Mouse (Mus musculus) MEL (cell line): ENCODE data around the gene Prelid3b.

Experiments used
- CTCF ChIP-seq, 3 experiments: IDR thresholded peaks in 2 of 3; conservative IDR thresholded peaks in 1 of 3; 2 replicates each; pipeline ENCODE4 v1.5.1; 2011 to 2012; ENCODE audit warnings: low read length in 3 of 3, low read depth in 2 of 3, mild to moderate bottlenecking in 2 of 3, improper control_type of control experiment in 1 of 3, inconsistent platforms in 1 of 3, mixed read lengths in 1 of 3, moderate library complexity in 1 of 3; ENCODE audit not compliant: control insufficient read depth in 1 of 3, insufficient read depth in 1 of 3, poor library complexity in 1 of 3, severe bottlenecking in 1 of 3
- SMC3 ChIP-seq: IDR thresholded peaks from 2 replicates; pipeline ENCODE4 v1.6.1; 2011; ENCODE audit warnings: low read depth, low read length, improper control_type of control experiment
- TBP ChIP-seq: IDR thresholded peaks from 2 replicates; pipeline ENCODE4 v1.8.0; 2011; ENCODE audit warnings: low read depth, low read length, improper control_type of control experiment

DNA sequence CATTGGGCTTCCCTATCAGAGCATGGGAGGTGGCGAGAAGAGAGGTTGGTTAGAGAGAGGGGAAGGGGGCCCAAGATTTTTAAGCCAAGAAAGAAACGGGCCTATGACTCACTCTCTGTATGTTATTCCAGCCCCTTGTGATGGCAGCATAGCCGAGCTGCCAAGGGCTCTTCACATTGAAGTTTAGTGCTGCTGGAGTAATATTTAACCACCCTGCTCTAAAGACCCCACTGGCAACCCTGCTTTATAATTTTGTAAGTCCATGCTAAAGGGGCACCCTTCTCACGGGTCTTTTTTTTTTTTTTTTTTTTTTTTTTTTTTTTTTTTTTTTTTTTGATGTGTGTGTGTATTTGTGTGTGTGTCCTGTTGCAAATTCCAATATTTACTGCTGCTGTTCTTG, 31.0 kb downstream of the Prelid3b start:
- no peak for TF ChIP-seq SMC3
- TF ChIP-seq CTCF (IDR thresholded peaks at IDR 0.05 in 2 of 3, conservative IDR thresholded peaks at IDR 0.05 in 1 of 3; ENCODE audit: control insufficient read depth in 1 of 3, insufficient read depth in 1 of 3, low read depth in 2 of 3, low read length in 3 of 3, poor library complexity in 1 of 3, severe bottlenecking in 1 of 3) = no peak
- no peak for TF ChIP-seq TBP
